Mouse (Mus musculus) limb, embryonic 12.5 days (tissue): ENCODE results near the gene Nup85. TPM values are rescaled to one million over a fixed set of nuclear protein-coding genes. Genes with fewer than 3 reads are reported as not detected.

Experiments used
- ATAC-seq: fragments of 200-750 bp; cut with Nextera tagmentation; 2 replicates; pipeline ENCODE4 v1.8.0; 2017; ENCODE audit warnings: low read depth, moderate TSS enrichment; ENCODE audit not compliant: insufficient number of reproducible peaks, insufficient read depth, low FRiP score, low TSS enrichment
- H3K27ac ChIP-seq: fragments of 300-500 bp; sonication (generic); 2 replicates; pipeline ENCODE4 v1.5.1; 2016; ENCODE audit warnings: mild to moderate bottlenecking, moderate library complexity
- H3K27me3 ChIP-seq: fragments of 300-500 bp; sonication (generic); 2 replicates; pipeline ENCODE4 v1.6.1; 2016; ENCODE audit warnings: mild to moderate bottlenecking, moderate library complexity
- H3K36me3 ChIP-seq: fragments of 300-500 bp; sonication (generic); 2 replicates; pipeline ENCODE4 v1.6.1; 2016; ENCODE audit warnings: mild to moderate bottlenecking, moderate library complexity
- H3K4me1 ChIP-seq: fragments of 300-500 bp; sonication (generic); replicated peaks from 2 replicates; pipeline ENCODE4 v1.6.1; 2016
- H3K4me2 ChIP-seq: fragments of 300-500 bp; sonication (generic); 2 replicates; pipeline ENCODE4 v1.6.1; 2016; ENCODE audit warnings: mild to moderate bottlenecking, moderate library complexity
- H3K4me3 ChIP-seq: fragments of 300-500 bp; sonication (generic); replicated peaks from 2 replicates; pipeline ENCODE4 v1.5.1; 2016; ENCODE audit warnings: mild to moderate bottlenecking
- H3K9ac ChIP-seq: fragments of 300-500 bp; sonication (generic); replicated peaks from 2 replicates; pipeline ENCODE4 v1.6.1; 2016; ENCODE audit warnings: mild to moderate bottlenecking, moderate library complexity
- H3K9me3 ChIP-seq: fragments of 300-500 bp; sonication (generic); 2 replicates; pipeline ENCODE4 v1.6.1; 2016; ENCODE audit warnings: mild to moderate bottlenecking, moderate library complexity
- WGBS: fragments of 180-500 bp; shearing (Covaris S2); methylation state at CpG from one replicate; pipeline ENCODE4 v1.1.7; 2016; 5-methylcytosine and 5-hydroxymethylcytosine counted together
- polyA plus RNA-seq: library from polyadenylated mRNA; unstranded; fragments of >200 nt; fragmentation: Nextera tagmentation; extraction: Ambion mirVana; gene quantifications from 2 replicates; pipeline ENCODE4 v1.2.1, GENCODE M21; 2016

Gene Nup85
- polyA plus RNA-seq, 1 experiment from 2014 or later = 212 TPM

GRCm38 (mm10) chr11:115535401-115536037 is 28.7 kb upstream of the Nup85 start:
- Histone ChIP-seq H3K4me1 (peaks cover 16% of the 10 kb centered on the region), H3K27ac (peak overlapping the region; percentile 100), H3K27me3 (no peaks in the 10 kb centered on the region), H3K36me3 (peaks cover 33% of the 10 kb centered on the region), H3K4me3 (peak overlapping the region; percentile 93), H3K9ac (peak overlapping the region; percentile 97), H3K9me3 (no peaks in the 10 kb centered on the region), H3K4me2 (peak overlapping the region; percentile 76)
- under 1% methylated on average over 83 of the region's 84 CpGs for WGBS
- ATAC-seq = peak; percentile 39

DNA sequence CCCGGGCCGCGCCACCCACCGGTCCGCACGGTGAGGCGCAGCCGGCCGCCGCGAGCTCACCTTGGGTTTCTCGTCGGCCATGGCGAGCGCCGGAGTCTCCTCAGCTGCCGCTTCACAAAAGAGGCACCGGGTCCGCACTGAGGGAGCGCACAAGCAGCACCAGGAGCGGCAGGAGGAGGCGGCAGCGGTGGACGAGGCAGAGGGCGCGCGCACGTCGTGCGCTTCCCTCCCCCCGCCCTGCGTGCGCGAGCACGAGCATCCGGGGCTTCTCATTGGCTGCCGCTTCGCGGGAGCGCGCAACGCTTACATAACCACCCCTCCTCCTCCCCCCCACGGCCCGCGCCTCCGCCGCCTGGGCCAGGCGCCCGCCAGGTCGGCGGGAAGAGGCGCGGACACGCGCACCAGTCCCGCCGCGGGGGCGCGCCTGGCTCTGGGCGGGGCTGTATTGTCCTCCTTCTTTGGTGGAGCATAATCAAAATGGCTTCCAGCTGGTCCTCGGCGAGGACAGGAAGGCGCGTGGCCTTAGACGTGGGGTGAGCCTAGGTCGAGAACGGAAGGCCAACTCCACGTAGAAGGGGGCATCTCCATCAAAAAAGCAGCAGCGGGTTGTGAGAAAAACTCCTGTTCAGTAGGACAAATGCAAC is 28.1 kb upstream of the Nup85 start, which contains the start of gene Sumo2:
Gene Sumo2, minus strand, starts transcription at position 239 of the 644 bp plus-strand sequence.
- no peaks in the 10 kb centered on the region for H3K27me3 ChIP-seq
- H3K9me3 ChIP-seq = no peaks in the 10 kb centered on the region
- ATAC-seq = peak; percentile 85
- 1% methylated on average over 62 of the region's 70 CpGs for WGBS
- peak within 1 kb of the TSS; percentile 100 for H3K27ac ChIP-seq
- H3K36me3 ChIP-seq = peaks cover 30% of the 10 kb centered on the region
- H3K4me2 ChIP-seq = peak within 1 kb of the TSS; percentile 76
- peaks cover 16% of the 10 kb centered on the region for H3K4me1 ChIP-seq
- H3K4me3 ChIP-seq = peak within 1 kb of the TSS; percentile 93
- H3K9ac ChIP-seq = peak within 1 kb of the TSS; percentile 97

DNA sequence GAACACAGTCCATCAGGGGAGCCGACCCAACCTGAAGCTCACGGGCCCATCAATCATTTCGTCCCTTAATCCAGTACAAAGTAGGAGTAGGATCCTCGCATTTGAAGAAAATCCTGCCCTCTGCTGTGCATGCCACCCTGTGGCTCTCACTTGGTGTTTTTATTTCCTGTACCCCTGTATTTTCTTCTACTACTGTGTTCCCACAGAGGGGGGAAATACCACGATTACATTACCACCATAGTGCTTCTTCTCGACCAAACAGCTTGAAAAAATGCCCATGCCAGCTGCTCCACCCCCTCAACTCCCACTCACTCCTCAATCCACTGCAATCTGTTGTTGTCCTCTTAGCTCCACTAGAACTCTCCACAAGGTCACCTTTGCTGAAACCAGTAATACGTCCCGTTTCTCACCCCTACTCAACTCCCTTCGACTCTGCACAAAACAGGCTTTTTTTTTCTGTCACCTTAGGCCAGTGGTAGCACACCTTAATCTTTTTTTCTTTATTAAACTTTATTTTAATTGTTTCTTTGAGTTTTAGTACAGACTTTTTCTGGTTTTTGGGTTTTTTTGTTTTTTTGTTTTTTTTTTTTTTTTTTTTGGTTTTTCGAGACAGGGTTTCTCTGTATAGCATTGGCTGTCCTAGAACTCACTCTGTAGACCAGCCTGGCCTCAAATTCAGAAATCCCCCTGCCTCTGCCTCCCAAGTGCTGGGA is 27.2 kb upstream of the Nup85 start:
- H3K4me3 ChIP-seq = peak overlapping the region; percentile 93; the same call in 1 of the 2 replicates
- no peaks in the 10 kb centered on the region for H3K9me3 ChIP-seq
- 85% methylated on average over 10 of the region's 10 CpGs for WGBS
- peaks cover 23% of the 10 kb centered on the region for H3K36me3 ChIP-seq
- H3K27me3 ChIP-seq = no peaks in the 10 kb centered on the region
- no peak overlapping the region for H3K9ac ChIP-seq
- H3K4me2 ChIP-seq = peak overlapping the region; percentile 76
- H3K27ac ChIP-seq = peak overlapping the region; percentile 100
- H3K4me1 ChIP-seq = peaks cover 16% of the 10 kb centered on the region
- no peak for ATAC-seq

GRCm38 (mm10) chr11:115538045-115538444 is 26.2 kb upstream of the Nup85 start:
- no peaks in the 10 kb centered on the region for H3K27me3 ChIP-seq
- no peaks in the 10 kb centered on the region for H3K9me3 ChIP-seq
- H3K4me2 ChIP-seq = no peak overlapping the region
- no peak overlapping the region for H3K27ac ChIP-seq
- ATAC-seq = no peak
- peaks cover 13% of the 10 kb centered on the region for H3K36me3 ChIP-seq
- H3K4me3 ChIP-seq = no peak overlapping the region
- 68% methylated on average over 2 of the region's 2 CpGs for WGBS
- H3K4me1 ChIP-seq = peaks cover 16% of the 10 kb centered on the region
- no peak overlapping the region for H3K9ac ChIP-seq

DNA sequence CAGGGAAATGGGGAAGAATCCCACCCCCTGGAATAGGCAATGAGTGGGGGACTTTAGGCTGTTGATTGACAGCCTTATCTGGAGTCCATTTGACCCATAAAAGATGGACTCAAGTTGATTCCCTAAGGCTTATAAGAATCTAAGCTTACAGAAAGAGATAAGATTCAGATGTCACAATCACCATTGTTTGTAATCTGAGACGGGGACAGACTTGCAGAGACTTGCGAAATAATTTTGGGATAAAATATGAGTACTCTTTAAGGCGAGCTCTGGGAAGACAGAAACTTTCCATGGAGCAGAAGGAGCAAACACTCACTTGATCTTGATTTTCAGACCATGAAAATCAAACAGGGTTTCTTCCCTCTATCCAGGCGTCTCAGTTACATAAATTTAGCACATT is 20.7 kb upstream of the Nup85 start:
- WGBS = 77% methylated on average over 4 of the region's 4 CpGs
- Histone ChIP-seq H3K4me2 (no peak overlapping the region), H3K27me3 (no peaks in the 10 kb centered on the region), H3K4me3 (no peak overlapping the region), H3K4me1 (no peaks in the 10 kb centered on the region), H3K9ac (no peak overlapping the region), H3K9me3 (no peaks in the 10 kb centered on the region), H3K36me3 (no peaks in the 10 kb centered on the region), H3K27ac (no peak overlapping the region)
- no peak for ATAC-seq

GRCm38 (mm10) chr11:115552783-115553182 is 11.5 kb upstream of the Nup85 start:
- H3K27me3 ChIP-seq = no peaks in the 10 kb centered on the region
- H3K9me3 ChIP-seq = no peaks in the 10 kb centered on the region
- 52% methylated on average over 4 of the region's 4 CpGs for WGBS
- H3K9ac ChIP-seq = no peak overlapping the region
- no peak for ATAC-seq
- H3K4me3 ChIP-seq = no peak overlapping the region
- no peaks in the 10 kb centered on the region for H3K36me3 ChIP-seq
- no peaks in the 10 kb centered on the region for H3K4me1 ChIP-seq
- H3K27ac ChIP-seq = no peak overlapping the region
- no peak overlapping the region for H3K4me2 ChIP-seq

- H3K4me2 ChIP-seq = no peak overlapping the region
- no peak overlapping the region for H3K9ac ChIP-seq
- no peaks in the 10 kb centered on the region for H3K9me3 ChIP-seq
- 79% methylated on average over 17 of the region's 17 CpGs for WGBS
- H3K4me1 ChIP-seq = no peaks in the 10 kb centered on the region
- no peaks in the 10 kb centered on the region for H3K36me3 ChIP-seq
- no peak for ATAC-seq
- H3K27ac ChIP-seq = no peak overlapping the region
- H3K4me3 ChIP-seq = no peak overlapping the region
- H3K27me3 ChIP-seq = no peaks in the 10 kb centered on the region
These were observed 8.5 kb upstream of the Nup85 start for GRCm38 (mm10) chr11:115555717-115556116.

DNA sequence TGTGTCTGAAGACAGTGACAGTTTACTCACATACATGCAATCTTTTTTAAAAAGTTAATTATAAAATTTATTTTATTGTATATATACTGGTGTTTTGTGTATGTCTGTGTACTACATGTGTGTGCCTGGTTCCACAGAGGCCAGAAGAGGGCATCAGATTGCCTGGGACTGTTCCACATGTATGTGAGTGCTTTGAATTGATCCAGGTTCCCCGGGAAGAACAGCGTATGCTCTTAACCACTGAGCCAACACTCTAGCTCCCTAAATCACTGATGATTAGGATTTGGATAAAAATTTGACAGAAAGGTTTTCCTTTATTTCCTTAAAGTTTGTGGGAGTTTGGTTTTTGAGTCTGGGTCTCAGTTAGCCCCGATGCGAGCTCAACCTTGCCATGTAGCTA is 828 bp upstream of the Nup85 start:
- H3K9ac ChIP-seq = peak overlapping the region; percentile 73; the same call in 1 of the 2 replicates
- ATAC-seq = no peak
- WGBS = 46% methylated on average over 4 of the region's 4 CpGs

GRCm38 (mm10) chr11:115564961-115565360 is 727 bp downstream of the Nup85 start:
- Histone ChIP-seq H3K36me3 (peaks cover 41% of the 10 kb centered on the region), H3K9me3 (no peaks in the 10 kb centered on the region), H3K4me3 (peak overlapping the region; percentile 72), H3K27ac (no peak overlapping the region), H3K9ac (peak overlapping the region; percentile 73), H3K4me1 (peaks cover 13% of the 10 kb centered on the region), H3K4me2 (peak overlapping the region; percentile 78), H3K27me3 (no peaks in the 10 kb centered on the region)
- 19% methylated on average over 7 of the region's 7 CpGs for WGBS
- ATAC-seq = no peak

More for the DNA sequence above, 828 bp upstream of the Nup85 start:
- Histone ChIP-seq H3K4me1 (peaks cover 13% of the 10 kb centered on the region), H3K4me3 (peak overlapping the region; percentile 72), H3K36me3 (peaks cover 26% of the 10 kb centered on the region), H3K9me3 (no peaks in the 10 kb centered on the region), H3K27me3 (no peaks in the 10 kb centered on the region), H3K27ac (peak overlapping the region; percentile 77), H3K4me2 (peak overlapping the region; percentile 78)

DNA sequence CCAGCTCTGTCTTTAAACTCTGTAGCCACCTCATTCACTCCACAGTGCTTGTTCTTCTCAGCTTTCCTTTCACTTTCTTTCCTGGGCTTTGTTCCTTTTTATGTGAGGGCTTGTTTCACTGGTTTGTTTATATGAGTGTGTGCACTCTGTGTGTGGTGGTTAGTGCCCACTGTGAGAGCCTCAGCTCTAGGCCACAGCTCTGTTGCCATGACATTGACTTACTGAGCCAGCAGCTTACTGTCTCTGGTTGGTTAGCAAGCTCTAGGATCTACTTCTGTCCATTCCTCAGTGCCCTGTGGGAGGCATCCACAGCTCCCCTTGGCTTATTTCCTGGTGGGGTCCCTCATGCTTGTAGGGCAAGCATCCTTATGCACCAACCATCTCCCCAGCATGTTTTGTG is 14.8 kb downstream of the Nup85 start:
- Histone ChIP-seq H3K36me3 (peaks cover 79% of the 10 kb centered on the region), H3K27me3 (no peaks in the 10 kb centered on the region), H3K9ac (no peak overlapping the region), H3K27ac (no peak overlapping the region), H3K4me1 (no peaks in the 10 kb centered on the region), H3K9me3 (no peaks in the 10 kb centered on the region), H3K4me3 (no peak overlapping the region), H3K4me2 (no peak overlapping the region)
- no peak for ATAC-seq

DNA sequence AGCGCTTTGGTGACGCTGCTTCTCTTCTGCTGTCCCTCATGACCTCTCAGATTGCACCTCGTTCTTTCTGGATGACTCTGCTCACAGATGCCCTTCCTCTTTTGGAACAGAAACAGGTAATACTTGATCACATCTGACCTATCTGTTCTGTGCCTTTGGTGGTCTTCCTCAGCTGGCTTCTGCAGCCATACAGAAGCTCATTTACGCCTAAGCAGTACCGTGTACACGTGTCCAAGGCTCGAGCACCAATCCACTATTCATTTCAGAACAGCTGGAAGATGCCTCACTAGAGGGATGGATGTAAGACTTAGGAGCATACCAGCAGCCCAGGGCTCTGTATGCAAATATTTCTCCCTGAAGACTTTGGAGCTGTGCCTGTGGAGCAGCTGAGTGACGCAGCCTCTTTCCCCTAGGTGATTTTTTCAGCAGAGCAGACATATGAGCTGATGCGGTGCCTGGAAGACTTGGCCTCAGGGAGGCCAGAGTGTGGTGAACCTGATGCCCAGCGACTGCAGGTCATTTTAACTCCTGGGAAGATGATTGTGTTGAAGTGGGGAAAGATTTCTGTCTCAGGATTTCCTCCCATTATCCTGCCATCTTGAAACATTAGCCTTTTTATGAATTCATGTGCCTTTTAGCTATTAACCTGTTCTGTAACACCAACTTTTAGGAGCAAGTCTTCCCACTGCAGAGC is 18.8 kb downstream of the Nup85 start:
- H3K9me3 ChIP-seq = no peaks in the 10 kb centered on the region
- peaks cover 99% of the 10 kb centered on the region for H3K36me3 ChIP-seq
- H3K4me2 ChIP-seq = no peak overlapping the region
- H3K9ac ChIP-seq = no peak overlapping the region
- H3K4me3 ChIP-seq = no peak overlapping the region
- 86% methylated on average over 10 of the region's 10 CpGs for WGBS
- H3K27ac ChIP-seq = no peak overlapping the region
- no peaks in the 10 kb centered on the region for H3K4me1 ChIP-seq
- ATAC-seq = no peak
- no peaks in the 10 kb centered on the region for H3K27me3 ChIP-seq
